Mouse (Mus musculus) cerebellum, adult 2 months (tissue): ENCODE measurements around the gene Mob3b.

Experiments
- CTCF ChIP-seq: fragments of 200-500 bp; IDR thresholded peaks from 2 replicates; pipeline ENCODE4 v1.5.1; 2011; ENCODE audit warnings: low read depth, mild to moderate bottlenecking, control low read depth, low read length, moderate library complexity, borderline replicate concordance; ENCODE audit not compliant: insufficient read depth
- POLR2A ChIP-seq: fragments of 200-500 bp; IDR thresholded peaks from 2 replicates; pipeline ENCODE4 v1.6.1; 2011; ENCODE audit warnings: low read length, control low read depth, borderline replicate concordance; ENCODE audit not compliant: insufficient read depth

DNA sequence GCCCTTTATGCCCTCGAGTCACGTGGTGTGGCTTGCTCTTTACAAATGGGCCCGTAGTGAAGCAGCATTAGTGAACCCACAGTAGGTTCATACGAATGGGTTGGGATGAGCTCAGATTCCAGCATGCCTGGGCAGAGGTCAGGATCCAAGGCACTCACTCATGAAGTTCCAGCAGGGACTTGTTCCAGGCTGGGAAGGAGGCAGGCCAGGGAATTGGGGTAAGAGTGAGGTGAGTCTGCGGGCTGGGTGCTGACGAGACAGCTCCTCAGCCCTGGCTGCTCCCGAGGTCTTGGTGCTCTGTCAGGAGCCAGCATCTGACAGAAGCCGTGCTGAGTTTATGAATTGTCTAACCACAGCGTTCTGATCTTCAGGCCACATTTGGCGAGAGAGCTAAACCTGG, 166.2 kb downstream of the Mob3b start:
- no peak for TF ChIP-seq POLR2A
- no peak for TF ChIP-seq CTCF
